Mouse (Mus musculus) MEL (cell line): ENCODE measurements around the gene Gemin8.

ENCODE experiments used
- CHD2 ChIP-seq: IDR thresholded peaks from 2 replicates; pipeline ENCODE4 v1.6.1; 2011; ENCODE audit warnings: low read length, improper control_type of control experiment
- GATA1 ChIP-seq: IDR thresholded peaks from 2 replicates; pipeline ENCODE4 v1.6.1; 2011; ENCODE audit warnings: low read depth, low read length, improper control_type of control experiment
- MXI1 ChIP-seq: IDR thresholded peaks from 2 replicates; pipeline ENCODE4 v1.6.1; 2011; ENCODE audit warnings: mild to moderate bottlenecking, low read depth, low read length, improper control_type of control experiment
- RAD21 ChIP-seq: IDR thresholded peaks from 2 replicates; pipeline ENCODE4 v1.6.1; 2011; ENCODE audit warnings: mild to moderate bottlenecking, low read depth, low read length, improper control_type of control experiment

DNA sequence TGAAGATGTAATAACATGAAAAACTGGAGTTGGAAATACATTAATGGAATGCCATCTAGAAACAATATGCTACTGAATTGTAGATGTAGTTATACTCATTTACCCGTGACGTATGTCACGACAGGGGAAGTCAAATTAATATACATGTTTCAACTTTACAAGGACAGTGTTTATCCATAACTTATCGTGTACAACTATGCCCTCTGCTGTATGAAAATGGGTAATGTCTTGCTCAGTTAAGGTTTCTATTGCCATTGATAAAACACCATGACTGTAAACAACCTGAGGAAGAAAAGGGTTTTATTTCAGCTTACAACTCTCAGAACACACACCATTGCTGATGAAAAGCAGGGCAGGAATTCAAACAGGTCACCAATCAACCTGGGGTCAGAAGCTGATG is 7.5 kb upstream of the Gemin8 start:
- TF ChIP-seq RAD21 (peak; percentile 76), GATA1 (no peak), MXI1 (no peak), CHD2 (no peak)
